ENCODE assay signal across 30 mouse cellular contexts in genomic region chr15:62083347-62083746, GRCm38 (mm10).
"Had no signal": no experiment of that assay in that cellular context is flagged by ENCODE, and none has a peak within 500 bp of the region (broad histone marks: within the 10 kb centered on the region; RNA-seq: fewer than 3 reads in every experiment).

No protein-coding gene starts in this region.

- H3K4me3 ChIP-seq: limb, embryonic 10.5 days; limb, embryonic 12.5 days; limb, embryonic 13.5 days; limb, embryonic 15.5 days; liver, embryonic 13.5 days; liver, embryonic 15.5 days; lung, embryonic 15.5 days; megakaryocyte, embryonic 14.5 days; midbrain, embryonic 10.5 days; midbrain, embryonic 12.5 days; midbrain, embryonic 13.5 days; midbrain, embryonic 15.5 days; myocyte; neural tube, embryonic 12.5 days had no signal

- H3K9me3 ChIP-seq: limb, embryonic 10.5 days; limb, embryonic 12.5 days; limb, embryonic 13.5 days; limb, embryonic 15.5 days; liver, embryonic 13.5 days; liver, embryonic 15.5 days; lung, embryonic 15.5 days; megakaryocyte, embryonic 14.5 days; midbrain, embryonic 10.5 days; midbrain, embryonic 12.5 days; midbrain, embryonic 13.5 days; midbrain, embryonic 15.5 days; neural tube, embryonic 12.5 days had no signal

- DNase-seq: left cerebral cortex, postnatal 4 days; liver; liver, embryonic 13.5 days; liver, postnatal 0 days; lung, adult 18-20 months; lung, adult 2 months; lung, embryonic 14.5 days; lung, postnatal 10 days; lung, postnatal 14 days; lung, postnatal 36 days; lung, postnatal 4 days; midbrain, embryonic 14.5 days had no signal

- H3K27ac ChIP-seq: limb, embryonic 10.5 days; limb, embryonic 12.5 days; limb, embryonic 13.5 days; limb, embryonic 15.5 days; liver, embryonic 13.5 days; liver, embryonic 14.5 days; liver, embryonic 15.5 days; lung, embryonic 15.5 days; macrophage; midbrain, embryonic 10.5 days; midbrain, embryonic 12.5 days; midbrain, embryonic 13.5 days; midbrain, embryonic 15.5 days; neural tube, embryonic 12.5 days had no signal

- ATAC-seq: liver, postnatal 0 days; lung, postnatal 0 days; midbrain, embryonic 13.5 days; midbrain, embryonic 15.5 days; midbrain, embryonic 16.5 days had no signal

- H3K27me3 ChIP-seq: limb, embryonic 12.5 days; limb, embryonic 13.5 days; limb, embryonic 15.5 days; liver, embryonic 13.5 days; liver, embryonic 15.5 days; lung, embryonic 15.5 days; megakaryocyte, embryonic 14.5 days; midbrain, embryonic 12.5 days; midbrain, embryonic 13.5 days; midbrain, embryonic 15.5 days; neural tube, embryonic 12.5 days had no signal

- H3K4me1 ChIP-seq: limb, embryonic 12.5 days; limb, embryonic 13.5 days; midbrain, embryonic 12.5 days; midbrain, embryonic 13.5 days; midbrain, embryonic 15.5 days had no signal

- H3K4me2 ChIP-seq: limb, embryonic 12.5 days; limb, embryonic 13.5 days; limb, embryonic 15.5 days; liver, embryonic 13.5 days; liver, embryonic 15.5 days; lung, embryonic 14.5 days; lung, embryonic 15.5 days; midbrain, embryonic 11.5 days; midbrain, embryonic 12.5 days; midbrain, embryonic 13.5 days; midbrain, embryonic 15.5 days; neural tube, embryonic 12.5 days had no signal

- H3K36me3 ChIP-seq: limb, embryonic 10.5 days; limb, embryonic 12.5 days; limb, embryonic 13.5 days; limb, embryonic 15.5 days; liver, embryonic 13.5 days; liver, embryonic 15.5 days; lung, embryonic 15.5 days; midbrain, embryonic 10.5 days; midbrain, embryonic 12.5 days; midbrain, embryonic 13.5 days; midbrain, embryonic 15.5 days; neural tube, embryonic 12.5 days had no signal

- H3K9ac ChIP-seq: limb, embryonic 12.5 days; limb, embryonic 13.5 days; limb, embryonic 15.5 days; liver, embryonic 13.5 days; liver, embryonic 14.5 days; liver, embryonic 15.5 days; liver, postnatal 0 days; lung, embryonic 14.5 days; lung, embryonic 15.5 days; midbrain, embryonic 12.5 days; midbrain, embryonic 13.5 days; midbrain, embryonic 15.5 days; neural tube, embryonic 12.5 days had no signal
